Mouse (Mus musculus) heart, postnatal 0 days (tissue): Measurements from ENCODE around the gene Catsper1.
A peak's percentile ranks its signal among the peaks of the same experiment; 100 is the strongest.

ENCODE experiments used
- CTCF ChIP-seq: IDR thresholded peaks from 2 replicates; pipeline ENCODE4 v1.5.1; 2016; ENCODE audit warnings: antibody characterized with exemption, control low read depth, low read depth
- EP300 ChIP-seq: IDR thresholded peaks from 2 replicates; pipeline ENCODE4 v1.6.1; 2016; ENCODE audit warnings: antibody characterized with exemption, low read depth

GRCm38 (mm10) chr19:5295736-5296075 is 39.8 kb upstream of the Catsper1 start:
- TF ChIP-seq CTCF (no peak), EP300 (peak; percentile 11; the same call in 1 of the 2 replicates)
